Mouse (Mus musculus) cortical plate, adult 2 months (tissue): Measurements from ENCODE around the gene Itih5.

Experiments used
- CTCF ChIP-seq: fragments of 200-500 bp; IDR thresholded peaks from 2 replicates; pipeline ENCODE4 v1.5.1; 2011; ENCODE audit warnings: mild to moderate bottlenecking, control low read depth, low read length; ENCODE audit not compliant: insufficient read depth; ENCODE audit errors: extremely low read depth
- POLR2A ChIP-seq: fragments of 200-500 bp; IDR thresholded peaks from 2 replicates; pipeline ENCODE4 v1.6.1; 2011; ENCODE audit warnings: mild to moderate bottlenecking, low read length, control low read depth; ENCODE audit not compliant: insufficient read depth; ENCODE audit errors: extremely low read depth

GRCm38 (mm10) chr2:10133941-10134340 lies 19.4 kb upstream of the Itih5 start:
- TF ChIP-seq CTCF: no peak
- TF ChIP-seq POLR2A: no peak
